Mouse (Mus musculus): ENCODE data around the gene Lamc1.
"Not testable (repeated sequence)": the region's sequence is repeated elsewhere in the genome, so short reads cannot be mapped to it uniquely, and the experiment has no call there.

The Lamc1 gene

DNA sequence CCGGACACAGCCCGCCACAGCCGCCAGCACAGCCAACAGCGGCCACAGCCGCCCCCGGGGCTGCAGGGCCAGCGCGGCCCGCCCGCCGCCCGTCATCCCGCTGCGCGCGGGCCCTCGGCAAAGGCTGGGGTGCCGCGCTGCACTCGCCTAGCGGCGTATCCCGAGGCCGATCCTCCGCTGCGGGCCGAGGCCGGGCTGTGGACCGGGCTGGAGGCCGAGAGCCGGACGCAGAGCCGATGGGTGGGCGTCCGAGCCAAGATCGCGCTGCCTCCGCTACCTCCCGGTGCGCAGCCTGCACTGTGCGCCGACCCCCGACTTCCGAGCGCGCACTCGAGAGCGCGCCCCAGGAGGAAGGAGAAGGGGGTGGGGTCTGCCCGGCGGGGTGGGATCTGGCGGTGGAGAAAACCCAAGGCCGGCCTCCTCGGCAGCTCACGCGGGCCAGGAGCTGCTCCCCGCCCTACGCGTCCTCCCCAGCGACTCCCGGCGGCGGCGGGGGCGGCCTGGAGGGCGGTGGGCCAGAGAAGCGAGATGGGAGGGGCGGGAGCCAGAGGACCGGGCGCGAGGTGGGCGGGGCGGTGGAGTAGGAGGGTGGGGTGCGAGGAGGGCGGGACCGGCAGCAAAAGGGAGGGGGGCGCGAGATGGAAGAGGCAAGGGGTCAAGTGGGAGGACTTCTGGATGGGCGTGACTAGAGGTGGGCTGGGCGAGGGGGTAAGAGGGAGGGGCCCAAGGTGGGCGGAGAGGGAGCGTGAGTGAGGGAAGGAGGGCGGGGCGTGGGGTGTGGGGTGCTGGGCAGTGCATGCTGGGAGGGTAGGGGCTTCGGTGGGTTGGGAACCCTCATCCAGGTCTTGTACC, at the start of gene Lamc1:
Gene Lamc1 (minus strand): TSS at position 343 of the 852 bp plus-strand sequence.
- peak; percentile 94 to 97 for DNase-seq

DNA sequence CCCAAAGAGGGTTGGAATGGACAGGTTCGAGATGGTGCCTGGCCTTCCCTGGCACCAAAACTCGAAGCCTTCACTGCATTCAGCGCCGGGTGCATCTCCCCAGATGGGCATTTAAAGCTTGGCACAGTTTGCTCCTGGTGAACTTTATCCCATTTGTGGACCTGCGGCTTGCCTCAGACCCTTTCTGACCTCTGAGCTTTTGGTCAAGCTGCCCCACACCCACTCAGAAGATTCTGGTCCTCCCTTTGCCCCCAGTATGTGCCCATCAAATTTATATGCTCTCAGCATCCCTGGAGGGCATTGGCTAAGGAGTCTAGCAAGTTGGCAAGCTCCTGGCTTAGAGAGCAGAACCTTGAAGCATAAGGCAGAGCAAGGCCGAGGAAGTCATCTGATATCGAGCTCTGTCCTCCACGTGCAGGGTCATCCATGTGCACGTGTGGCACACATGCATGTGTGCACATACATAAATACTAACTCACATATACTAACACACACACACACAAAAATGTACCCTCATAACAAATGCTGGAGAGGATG, 48.2 kb upstream of the Lamc1 start:
- no peak for DNase-seq

DNA sequence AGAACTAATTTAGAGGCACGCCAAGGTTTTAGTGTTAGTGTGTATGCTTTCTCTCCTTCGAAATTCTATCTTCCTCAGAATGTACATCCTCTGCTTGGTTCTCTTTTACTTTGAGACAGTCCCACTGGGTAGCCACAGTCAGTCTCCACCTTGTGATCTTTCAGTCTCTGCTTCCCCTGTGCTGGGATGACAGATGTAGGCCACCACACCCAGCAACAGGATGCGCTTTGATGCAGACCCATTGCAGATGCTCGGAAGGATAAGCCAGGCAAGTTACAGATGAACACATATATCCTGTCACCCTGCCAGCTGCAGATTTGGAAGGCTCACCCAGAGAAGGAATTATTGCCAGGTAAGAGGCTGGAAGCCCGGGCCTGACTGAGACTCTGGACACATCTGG, 47.2 kb upstream of the Lamc1 start:
- no peak for DNase-seq

DNA sequence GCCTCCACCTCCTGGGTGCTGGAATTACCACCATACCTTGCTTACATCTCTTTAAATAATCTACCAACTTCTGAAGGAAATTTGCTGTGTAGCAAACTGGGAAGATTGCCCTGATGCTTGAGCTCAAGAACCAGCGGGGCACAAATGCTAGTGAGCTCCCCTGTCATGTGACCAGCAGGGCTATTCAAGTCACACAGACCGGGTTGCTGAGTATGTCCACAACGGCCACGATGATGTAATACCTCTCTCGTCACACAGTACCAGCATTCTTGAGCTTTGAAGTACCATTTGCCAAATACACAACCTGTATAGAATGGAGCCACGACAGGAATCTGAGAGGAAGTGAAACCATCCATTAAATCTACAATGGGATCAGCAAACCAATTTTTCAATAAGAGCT, 46.0 kb upstream of the Lamc1 start:
- no peak for DNase-seq

DNA sequence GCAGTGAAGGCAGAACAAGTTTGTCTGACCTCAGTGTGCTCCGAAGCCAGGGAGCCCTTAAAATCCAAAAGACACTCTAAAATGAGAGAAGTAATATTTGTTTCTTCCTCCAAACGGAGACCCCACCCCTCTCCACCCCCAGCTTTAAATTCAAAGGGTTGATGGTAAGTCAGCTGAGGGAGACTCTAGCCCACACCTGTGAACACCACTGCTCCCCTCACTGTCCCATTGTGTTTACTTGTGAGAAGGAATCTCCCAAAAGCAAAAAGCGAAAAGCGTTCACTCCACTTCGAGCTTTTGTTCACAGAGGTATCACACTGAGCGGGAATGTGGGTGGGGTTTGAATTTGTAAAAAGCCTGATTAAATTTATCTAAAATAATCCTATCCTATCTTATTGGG, 43.9 kb upstream of the Lamc1 start:
- DNase-seq, result no peak

DNA sequence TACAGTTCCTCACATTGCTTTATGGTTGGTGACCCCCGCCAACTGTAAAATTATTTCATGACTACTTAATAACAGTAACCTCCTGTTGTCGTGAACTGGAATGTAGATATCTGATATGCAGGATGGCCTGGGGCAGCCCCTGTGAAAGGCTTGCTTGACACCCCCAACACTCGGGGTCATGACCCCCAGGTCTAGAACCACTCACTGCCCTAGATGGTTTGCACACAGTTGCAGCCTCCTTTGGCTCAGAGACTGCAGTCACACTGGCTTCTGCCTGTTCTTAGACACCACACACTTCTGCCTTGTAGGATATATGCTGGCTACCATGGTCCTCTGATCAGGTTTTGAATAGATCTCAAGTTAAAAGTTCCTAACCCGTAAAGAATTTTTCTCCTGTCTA, 41.5 kb upstream of the Lamc1 start:
- no peak for DNase-seq

DNA sequence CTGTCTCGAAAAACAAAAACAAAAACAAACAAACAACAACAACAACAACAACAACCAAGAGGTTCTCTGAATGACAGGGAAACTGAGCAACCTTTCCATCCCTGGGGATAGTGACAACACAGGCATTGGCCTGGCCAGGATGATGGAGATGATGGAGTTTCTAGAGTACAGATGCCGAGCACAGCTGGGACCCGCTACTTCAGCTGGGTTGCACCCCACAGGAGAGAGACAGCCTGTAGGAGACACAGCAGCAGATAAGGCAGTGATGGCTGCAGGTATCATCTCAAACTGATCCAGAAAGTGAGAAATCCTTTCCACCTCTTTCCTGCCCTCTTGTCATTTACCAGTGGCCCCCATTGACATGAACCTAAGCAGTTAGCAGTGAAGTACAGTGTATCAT, 39.3 kb upstream of the Lamc1 start:
- no peak for DNase-seq

DNA sequence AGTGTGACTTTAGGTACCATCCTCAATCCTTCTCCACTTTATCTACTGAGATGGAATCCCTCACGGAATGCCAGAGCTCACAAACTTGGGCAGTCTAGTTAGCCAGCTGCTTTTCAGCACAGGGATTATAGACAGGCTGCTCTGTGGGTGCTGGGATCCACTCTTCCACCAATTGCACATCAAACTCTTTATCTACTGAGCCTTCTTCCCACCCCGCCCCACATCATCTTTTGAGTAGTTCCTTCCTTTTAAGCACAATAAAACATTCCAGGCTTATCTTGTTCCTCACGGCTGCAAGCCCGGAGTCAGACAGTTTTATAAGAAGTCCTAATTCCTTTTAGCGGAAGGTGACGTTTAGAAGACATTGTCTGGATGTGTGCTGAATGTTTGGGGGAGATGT, 36.4 kb upstream of the Lamc1 start:
- peak; percentile 27 to 58 for DNase-seq

DNA sequence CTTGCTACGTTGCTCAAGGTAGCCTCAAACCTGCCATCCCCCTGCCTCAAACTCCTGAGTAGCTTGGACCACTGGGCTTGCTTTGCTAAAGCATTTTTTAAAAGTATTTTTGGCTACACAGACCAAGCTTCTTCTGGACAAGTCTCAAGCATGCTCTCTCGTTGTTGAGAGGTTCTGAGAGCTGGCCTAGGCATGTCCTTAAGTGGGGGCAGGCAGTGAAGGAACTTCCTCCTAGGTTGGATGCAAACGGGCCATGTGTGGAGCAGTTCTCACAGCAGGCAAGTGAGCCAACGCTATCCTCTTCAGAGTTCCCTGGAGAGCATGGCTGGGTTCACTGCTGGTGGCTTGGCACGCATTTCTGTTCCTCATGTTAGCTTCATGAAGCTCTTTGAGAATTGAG, 34.5 kb upstream of the Lamc1 start:
- DNase-seq, result no peak

DNA sequence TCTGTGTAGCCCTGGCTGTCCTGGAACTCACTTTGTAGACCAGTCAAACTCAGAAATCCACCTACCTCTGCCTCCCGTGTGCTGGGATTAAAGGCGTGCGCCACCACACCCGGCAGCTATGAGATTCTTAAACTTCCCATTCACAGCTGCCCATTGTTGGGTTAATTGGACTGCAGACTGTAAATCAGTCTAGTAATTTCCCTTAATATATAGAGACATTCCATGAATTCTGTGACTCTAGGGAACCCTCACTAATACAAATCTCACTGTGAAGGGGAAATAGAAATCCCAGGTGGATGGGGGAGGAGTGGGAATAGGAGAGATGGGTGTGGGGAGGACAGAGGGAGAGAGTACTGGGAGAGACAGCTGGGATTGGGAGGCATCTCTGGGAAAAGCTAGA, 29.3 kb upstream of the Lamc1 start:
- no peak for DNase-seq

DNA sequence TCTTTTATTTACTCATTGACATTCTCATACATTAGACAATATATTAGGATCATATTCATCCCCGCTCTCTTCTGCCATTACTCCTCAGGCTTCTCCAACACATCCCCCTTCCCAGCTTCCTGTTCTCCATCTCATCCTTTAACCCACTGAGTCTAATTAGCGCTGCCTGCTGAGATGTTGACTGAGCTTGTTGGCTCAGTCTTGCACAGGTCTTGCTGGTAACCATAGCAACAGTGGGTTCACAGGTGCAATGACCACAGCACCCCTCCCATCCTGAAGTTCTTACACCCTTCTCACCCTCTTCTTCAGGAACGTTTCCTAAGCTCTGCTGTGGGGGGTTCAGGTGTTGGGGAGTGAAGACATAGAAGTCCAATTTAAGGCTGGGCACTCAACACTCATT, 28.0 kb upstream of the Lamc1 start:
- no peak for DNase-seq

DNA sequence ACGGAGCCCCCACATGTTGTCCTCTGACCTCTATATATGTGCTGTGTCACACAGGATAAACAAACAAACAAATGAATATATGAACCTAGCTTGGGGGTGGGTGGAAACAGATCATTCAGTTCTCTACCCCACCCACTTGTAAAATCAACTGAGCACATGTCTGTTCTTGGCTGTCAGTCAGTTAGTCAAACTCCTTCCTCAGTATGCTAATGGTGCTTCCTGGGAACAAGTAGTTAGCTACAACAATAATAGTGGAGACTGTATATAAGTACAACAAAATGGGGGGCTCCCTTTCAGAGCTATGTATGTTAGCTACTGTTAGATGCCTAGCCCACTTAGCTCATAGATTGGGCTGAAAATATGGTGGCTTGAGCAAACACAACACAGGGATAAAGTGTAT, 24.6 kb upstream of the Lamc1 start:
- DNase-seq, result no peak

DNA sequence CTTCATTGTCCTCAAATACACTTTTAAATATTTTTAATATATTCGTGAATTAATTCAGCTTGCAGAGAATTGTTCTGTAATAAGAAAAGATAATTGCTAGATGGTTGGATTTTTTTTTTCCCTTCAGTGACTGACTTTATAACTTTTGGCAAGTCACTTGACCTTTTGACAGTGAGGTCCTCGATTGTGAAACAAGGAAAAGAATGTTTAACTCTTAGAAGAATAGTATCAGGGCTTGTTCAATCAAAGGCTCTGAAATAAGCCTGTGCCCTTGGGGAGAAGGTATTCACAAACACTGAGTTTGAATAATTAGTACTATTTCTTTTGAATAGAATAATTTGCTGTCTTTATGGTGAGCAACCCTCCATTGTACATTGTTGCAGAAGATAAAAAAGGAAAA, 21.9 kb upstream of the Lamc1 start:
- DNase-seq, result no peak

DNA sequence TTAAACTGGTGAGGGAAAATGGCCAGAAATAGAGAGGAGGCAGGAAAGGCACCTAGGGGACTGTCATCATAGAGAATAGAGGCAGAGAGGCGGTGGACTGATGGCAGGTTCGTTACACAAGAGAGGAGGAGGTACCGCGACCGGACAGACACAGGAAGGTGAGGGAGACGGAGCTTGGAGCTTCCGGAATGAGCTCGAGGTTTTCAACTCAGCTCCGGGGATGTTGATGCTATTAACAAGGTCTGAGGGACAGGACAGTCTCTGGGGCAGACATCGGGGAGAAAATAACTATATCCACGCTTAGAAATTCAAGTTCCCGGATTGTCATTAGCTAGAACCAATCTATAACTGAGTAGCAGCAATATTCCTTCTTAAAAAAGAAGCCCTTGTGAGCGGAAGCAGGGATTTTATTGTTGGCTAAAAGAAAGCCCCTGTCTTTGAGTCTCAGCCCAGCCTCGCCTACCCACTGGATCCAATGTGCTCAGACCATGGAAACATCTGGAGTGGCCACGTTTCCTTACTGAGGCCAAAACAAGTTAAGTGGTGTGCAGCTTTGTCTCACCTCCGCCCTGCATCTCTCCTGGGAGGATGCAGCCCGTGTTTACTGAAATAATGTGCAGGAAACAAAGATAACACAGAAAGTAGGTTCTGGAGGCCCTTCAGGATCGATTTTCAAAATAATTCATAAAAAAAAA, 21.3 kb upstream of the Lamc1 start:
- peak; percentile 30 to 62 for DNase-seq

DNA sequence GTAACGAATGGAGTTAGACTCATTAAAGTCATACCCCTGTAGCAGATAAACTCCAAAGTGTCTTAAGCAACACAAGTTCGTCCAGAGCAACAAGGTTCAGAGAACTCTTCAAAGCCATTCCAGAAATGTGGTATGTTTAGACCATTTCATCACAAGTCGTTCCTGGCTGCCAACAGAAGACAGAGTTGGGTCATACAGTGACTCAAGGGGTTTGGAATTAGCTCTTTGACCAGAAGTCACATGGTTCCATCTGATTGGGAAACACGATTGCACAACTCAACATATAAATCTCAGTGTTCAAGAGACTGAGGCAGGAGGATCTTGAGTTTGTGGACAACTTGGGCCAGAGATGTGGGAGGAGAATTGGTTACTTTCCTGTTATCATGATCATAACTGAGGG, 18.4 kb upstream of the Lamc1 start:
- DNase-seq, result no peak

DNA sequence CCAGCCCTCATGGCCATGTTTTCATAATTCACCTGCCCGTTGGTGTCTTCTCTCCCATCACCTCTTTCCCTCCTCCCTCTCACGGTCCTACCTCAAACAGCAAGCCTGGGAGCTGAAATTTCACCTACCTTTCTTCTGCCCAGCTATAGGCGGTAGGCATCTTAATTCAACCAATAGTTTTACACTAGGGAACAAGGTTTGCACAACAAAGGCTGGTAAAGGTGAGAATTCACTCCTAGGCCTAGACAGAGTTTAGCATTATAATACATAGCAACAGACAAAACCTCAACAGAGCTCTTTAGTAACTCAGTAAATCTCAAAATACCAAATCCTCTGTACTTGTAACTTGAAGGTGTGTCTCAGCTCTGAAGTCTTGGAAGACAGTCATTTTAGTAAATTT, 15.1 kb upstream of the Lamc1 start:
- no peak for DNase-seq

DNA sequence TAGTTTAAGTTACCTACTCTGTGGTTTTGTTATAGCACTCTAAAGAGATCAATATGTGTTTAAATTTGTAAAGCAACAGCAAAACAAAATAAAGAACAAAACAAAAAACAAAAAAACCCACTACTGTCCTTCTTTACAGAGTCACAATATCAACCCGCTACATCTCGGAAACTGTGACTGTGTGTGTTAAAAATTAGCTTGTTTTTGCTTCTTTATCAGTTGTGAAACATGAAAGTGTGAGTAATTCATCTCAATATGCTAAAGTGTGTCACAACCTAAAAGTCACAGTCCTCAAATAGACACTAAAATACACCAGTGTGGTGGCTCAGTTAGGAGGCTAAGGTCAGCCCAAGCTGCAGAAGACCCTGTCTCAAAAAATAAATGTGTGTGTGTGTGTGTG, 14.5 kb upstream of the Lamc1 start:
- no peak for DNase-seq

DNA sequence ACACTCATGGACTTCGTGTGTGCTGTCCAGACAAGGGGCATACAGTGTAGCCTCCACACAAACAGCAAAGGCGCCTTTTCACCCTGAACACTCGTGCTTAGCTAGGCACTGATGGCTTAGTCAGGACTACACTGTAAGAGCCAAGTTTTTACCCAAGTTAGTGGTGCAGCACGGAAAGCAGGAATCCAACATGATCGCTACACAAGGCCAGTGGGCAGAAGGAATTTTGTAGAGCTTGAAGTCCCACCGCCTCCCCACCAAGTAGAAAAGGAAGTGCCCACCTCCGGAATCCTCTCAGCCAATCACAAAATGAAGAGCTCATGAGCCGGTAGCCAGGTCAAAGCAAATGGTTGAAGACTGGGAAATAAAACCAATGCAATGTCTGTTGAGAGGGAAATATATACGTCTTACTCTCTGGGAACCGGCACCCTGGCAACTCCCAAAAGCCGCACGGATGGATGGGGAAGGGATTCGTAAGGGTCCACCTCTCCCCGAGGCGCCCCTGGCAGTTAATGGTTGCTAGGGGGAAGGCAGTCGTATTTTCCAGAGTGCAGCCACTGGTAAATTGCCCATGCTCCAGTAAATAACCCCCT, 13.2 kb upstream of the Lamc1 start:
- peak; percentile 24 to 61 for DNase-seq

DNA sequence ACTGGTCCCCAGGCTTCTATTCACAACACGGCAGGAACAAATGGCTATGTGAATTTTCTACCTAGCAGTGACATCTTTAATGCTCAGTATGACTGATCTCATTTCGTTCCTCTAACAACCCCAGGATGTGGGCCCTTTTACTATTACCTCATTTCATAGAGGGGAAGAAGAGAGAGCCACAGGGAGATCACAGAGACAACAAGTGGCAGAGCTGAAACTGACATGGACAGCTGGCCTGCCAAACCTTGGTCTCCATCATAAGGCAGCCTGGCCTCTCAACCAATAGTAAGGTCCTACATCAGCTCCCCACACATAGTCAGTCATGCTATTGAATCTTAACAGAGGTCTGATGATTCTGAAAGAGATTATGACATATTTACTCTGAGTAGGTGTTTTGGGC, 12.4 kb upstream of the Lamc1 start:
- no peak for DNase-seq

DNA sequence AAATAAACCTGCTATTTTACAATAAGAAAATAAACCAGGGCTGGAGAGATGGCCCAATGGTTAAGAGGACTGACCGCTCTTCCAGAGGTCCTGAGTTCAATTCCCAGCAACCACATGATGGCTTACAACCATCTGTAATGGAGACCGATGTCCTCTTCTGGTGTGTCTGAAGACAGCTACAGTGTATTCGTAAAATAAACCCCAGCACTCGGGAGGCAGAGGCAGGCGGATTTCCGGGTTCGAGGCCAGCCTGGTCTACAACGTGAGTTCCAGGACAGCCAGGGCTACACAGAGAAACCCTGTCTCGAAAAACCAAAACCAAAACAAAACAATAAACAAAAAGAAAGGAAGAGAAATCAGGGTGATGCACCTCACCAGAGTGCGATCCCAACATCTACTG, 2.9 kb upstream of the Lamc1 start:
- DNase-seq, result not testable (repeated sequence)

DNA sequence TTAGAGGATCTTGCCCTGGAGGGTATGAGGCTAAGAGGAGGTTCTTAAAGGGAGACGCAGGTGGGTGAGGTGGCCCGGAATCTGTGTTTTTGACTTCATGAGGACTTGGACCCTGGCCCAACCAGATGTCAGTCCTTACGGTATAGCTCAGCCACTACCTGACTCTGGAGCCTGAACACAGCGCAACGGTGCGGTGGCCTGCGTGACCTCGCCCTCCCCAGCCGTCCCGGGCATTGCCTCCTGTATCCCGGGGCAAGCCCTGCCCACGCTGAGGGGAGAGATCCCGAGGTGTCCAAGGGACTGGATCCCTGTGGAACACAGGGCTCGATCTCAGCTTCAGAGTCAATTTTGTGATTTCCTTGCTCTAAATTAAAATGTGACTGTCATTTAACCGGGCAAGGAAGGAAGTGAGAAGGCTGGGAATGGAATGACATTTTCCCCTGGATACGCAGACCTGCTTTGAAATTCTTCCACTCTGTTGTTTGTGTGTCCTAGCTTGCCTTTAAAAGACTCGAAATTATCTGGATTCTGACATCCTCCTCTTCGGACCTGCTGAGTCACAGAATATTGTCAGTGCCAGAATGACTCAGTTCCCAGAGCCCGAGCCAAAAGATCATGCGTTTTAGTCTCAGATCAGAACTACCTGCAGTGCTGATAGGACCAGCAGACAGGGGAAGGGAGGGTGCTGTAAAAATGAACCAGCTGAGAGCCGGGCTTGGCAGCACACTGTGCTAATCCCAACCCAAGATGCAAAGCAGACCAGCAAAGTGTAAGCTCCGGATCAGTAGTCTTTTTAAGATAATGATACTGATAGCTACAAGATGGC, 923 bp upstream of the Lamc1 start:
- peak; percentile 35 to 72 for DNase-seq

DNA sequence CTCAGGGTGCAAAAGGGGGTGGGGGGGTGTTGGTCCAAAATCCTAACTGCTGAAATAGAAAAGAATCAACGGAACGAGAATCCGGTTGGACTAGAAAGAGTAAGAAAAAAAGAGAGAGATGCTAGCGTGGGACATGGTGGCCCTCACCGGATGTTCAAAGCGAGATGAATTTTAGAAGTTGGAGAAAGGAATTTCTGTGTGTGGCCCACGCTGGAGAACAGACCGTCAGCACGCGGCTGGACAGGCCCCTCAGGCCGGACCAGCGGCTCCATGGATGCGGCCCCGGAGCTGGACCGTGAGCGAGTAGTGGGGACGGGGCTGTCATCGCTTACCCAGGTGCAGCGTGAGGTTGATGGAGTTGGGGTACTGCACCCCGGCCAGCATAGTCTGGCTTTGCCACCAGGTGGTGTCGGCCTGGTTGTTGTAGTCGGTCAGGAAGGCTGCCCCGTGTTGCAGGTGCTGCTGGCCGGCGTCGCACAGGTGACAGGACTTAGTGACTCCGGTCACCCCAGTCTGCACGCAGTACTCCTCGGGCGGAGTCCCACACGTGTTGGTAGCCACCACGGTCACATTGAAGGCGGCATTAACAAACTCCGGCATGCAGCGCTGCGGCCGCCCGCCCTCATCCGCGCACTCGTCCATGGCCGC, 666 bp downstream of the Lamc1 start:
- DNase-seq, result peak; percentile 73 to 88
